Mouse (Mus musculus) erythroblast, embryonic 14.5 days (primary cell): ENCODE results near the gene 1700029H14Rik.

ENCODE experiments used
- GATA1 ChIP-seq: IDR thresholded peaks from 2 replicates; pipeline ENCODE4 v1.6.1; 2012; ENCODE audit warnings: low read length, inconsistent platforms, mixed read lengths
- TAL1 ChIP-seq: IDR thresholded peaks from 3 replicates; pipeline ENCODE4 v1.6.1; 2012; ENCODE audit warnings: low read length, inconsistent platforms, mixed read lengths

DNA sequence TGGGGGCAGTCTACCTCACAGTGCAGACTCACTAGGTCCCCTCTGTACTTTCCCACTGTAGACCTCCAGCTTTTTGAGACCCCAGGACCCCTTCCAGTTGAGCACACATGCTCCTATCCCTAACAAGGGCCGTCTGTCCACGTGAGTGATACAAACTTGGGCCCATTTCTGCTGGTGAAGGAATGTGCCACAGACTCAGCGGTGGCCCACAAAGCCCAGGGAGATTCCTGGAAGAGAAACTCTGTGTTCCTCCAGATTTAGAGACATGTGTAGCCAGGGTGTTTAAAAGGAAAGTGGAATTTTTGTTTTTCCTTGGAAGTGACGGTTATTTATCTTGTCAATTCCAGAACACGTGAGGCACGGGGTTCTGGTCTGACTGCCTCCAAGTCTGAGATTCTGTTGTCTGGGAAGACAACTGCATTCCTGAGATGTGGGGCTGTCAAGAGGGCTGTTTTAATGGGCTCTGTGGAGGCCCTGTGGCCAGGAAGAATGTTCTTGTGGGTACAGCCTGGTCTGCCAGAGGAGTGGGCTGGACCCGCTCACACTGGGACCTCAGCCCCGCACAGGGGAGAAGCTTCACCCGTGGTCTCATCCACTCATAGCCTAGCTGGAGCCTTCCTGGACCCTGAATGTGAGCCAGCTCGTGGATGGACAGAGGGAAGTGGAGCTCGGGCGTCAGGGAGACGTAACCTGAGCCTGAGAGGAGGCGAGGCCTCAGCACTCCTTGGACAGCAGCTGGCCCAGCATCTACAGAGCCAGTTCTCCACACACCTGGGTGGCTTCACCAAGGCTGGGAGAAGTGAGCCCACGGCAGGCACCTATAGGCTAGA lies 33.0 kb downstream of the 1700029H14Rik start:
- no peak for TF ChIP-seq TAL1
- no peak for TF ChIP-seq GATA1
